Mouse (Mus musculus) left cerebral cortex, adult 11 months (tissue): ENCODE measurements around the gene Il4.
"Not testable (repeated sequence)": the region's sequence is repeated elsewhere in the genome, so short reads cannot be mapped to it uniquely, and the experiment has no call there.

Source experiments
- DNase-seq: peaks from one replicate; pipeline ENCODE4 v3.0.0; 2022; ENCODE audit warnings: low spot score

Il4 gene

DNA sequence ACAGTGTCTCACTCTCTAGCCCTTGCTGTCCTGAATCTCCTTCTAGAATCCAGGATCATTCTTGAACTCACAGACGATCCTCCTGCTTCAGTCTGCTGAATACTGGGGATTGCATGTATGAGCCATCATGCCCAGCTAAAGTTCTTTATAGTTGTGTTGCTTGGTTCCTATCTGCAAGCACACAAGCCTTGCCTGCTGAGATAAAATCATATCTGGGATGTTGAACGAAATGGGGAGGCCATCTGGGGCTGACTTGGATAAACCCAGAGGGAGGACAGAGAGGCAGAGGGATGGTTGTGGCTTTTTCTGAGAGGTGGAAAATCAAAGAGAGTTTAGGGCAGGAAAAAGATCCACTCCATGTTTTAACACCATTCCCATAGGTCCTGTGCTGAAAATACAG, 56.5 kb downstream of the Il4 start:
- DNase-seq, result no peak

DNA sequence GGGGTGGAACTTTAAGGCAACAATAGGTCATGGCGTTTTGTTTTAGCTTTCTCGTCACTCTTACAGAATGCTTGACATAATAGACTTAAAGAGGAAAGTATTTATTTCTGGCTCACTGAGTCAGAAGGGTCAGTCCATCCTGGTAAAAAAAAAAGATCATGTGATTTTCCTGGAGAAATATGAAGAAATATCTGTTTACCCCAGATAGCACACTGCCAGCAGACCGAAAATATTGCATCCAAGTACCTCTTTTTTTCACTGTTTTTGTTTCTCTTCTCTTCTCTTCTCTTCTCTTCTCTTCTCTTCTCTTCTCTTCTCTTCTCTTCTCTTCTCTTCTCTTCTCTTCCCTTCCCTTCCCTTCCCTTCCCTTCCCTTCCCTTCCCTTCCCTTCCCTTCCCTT, 58.5 kb downstream of the Il4 start:
- DNase-seq, result not testable (repeated sequence)

DNA sequence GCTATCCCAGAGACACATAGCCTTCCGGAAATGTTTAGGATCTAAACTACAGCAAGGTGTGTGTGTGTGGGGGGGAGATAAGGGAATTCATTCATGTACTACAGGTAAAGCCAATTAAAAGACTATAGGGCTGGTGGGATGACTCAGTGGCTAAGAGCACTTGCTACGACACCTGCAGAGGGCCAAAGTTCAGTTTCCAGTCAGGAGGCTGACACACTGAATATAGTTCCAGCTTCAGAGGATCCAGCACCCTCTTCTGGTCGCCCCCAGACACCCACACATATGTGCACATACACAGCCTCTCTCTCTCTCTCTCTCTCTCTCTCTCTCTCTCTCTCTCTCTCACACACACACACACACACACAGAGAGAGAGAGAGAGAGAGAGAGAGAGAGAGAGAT, 60.5 kb downstream of the Il4 start:
- DNase-seq, result not testable (repeated sequence)

DNA sequence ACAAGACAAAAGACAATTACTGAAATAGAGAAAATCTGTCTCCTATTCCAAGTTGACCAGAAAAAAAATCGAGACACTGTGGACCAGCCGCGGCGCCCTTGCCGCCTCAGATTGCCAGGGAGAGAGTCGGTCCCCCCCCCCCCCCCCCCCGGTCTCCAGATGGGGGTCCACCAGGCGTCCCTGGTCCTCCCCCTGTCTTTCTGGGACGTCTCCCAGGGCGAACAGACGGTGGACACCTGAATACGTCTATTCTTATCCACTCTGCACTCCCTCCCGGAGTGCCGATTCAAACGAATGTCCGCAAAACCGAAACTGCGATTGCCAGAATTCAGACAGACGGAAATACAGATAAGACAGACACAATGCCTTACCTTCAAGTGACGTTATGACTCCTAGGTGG, 61.9 kb downstream of the Il4 start:
- DNase-seq, result not testable (repeated sequence)
